Mouse (Mus musculus): ENCODE measurements around the gene Ndufa8.

GRCm38 (mm10) chr2:35998416-35998815 lies 50.8 kb downstream of the Ndufa8 start:
- TF ChIP-seq CTCF (IDR thresholded peaks at IDR 0.05; ENCODE audit: low read depth) (no peak), EP300 (IDR thresholded peaks at IDR 0.05; ENCODE audit: low read depth) (no peak)

Measured in liver, embryonic 14.5 days (tissue).